Mouse (Mus musculus) CH12.LX (cell line): ENCODE measurements around the gene Zfp385c. TPM values are rescaled to one million over a fixed set of nuclear protein-coding genes. Genes with fewer than 3 reads are reported as not detected.

ENCODE experiments used
- DNase-seq: peaks from one replicate; pipeline ENCODE4 v3.0.0-alpha.2; 2013; ENCODE audit errors: extremely low read depth
- H3K27ac ChIP-seq: 2 replicates; pipeline ENCODE4 v1.5.1; 2012; ENCODE audit warnings: low read depth, mild to moderate bottlenecking, control low read depth, moderate library complexity; ENCODE audit not compliant: insufficient read depth
- H3K27me3 ChIP-seq: replicated peaks from 2 replicates; pipeline ENCODE3; 2012; ENCODE audit warnings: inconsistent platforms
- H3K36me3 ChIP-seq, 2 experiments: replicated peaks in 1 of 2; 2 replicates each; pipeline versions ENCODE3 to v1.6.1; 2012; ENCODE audit warnings: inconsistent platforms in 1 of 2, low read length in 1 of 2, mild to moderate bottlenecking in 1 of 2, mixed read lengths in 1 of 2, moderate library complexity in 1 of 2; ENCODE audit not compliant: control insufficient read depth in 1 of 2, insufficient read depth in 1 of 2
- H3K4me1 ChIP-seq, 2 experiments: 2 replicates each; pipeline ENCODE4 v1.6.1; 2012; ENCODE audit warnings: inconsistent platforms in 1 of 2, moderate library complexity in 1 of 2; ENCODE audit not compliant: insufficient read depth in 2 of 2, control insufficient read depth in 1 of 2
- H3K4me2 ChIP-seq: 2 replicates; pipeline ENCODE4 v1.6.1; 2012; ENCODE audit warnings: low read depth, mild to moderate bottlenecking, control low read depth; ENCODE audit not compliant: poor library complexity, insufficient read depth, severe bottlenecking
- H3K4me3 ChIP-seq, 3 experiments: fragments of 150-350 bp in 1 of 3; sonication (generic) in 1 of 3; replicated peaks in 1 of 3; 2 replicates each; pipeline versions ENCODE3 to v1.5.1; 2011 to 2012; ENCODE audit warnings: low read depth in 2 of 3, low read length in 2 of 3, mild to moderate bottlenecking in 2 of 3, moderate library complexity in 2 of 3, control low read depth in 1 of 3, improper control_type of control experiment in 1 of 3, inconsistent platforms in 1 of 3, mixed read lengths in 1 of 3; ENCODE audit not compliant: poor library complexity in 1 of 3
- H3K79me2 ChIP-seq: replicated peaks from 2 replicates; pipeline ENCODE4 v1.6.1; 2012; ENCODE audit warnings: mild to moderate bottlenecking, moderate library complexity; ENCODE audit not compliant: control insufficient read depth, poor library complexity, insufficient read depth, severe bottlenecking; ENCODE audit errors: extremely low read depth
- H3K9ac ChIP-seq: 2 replicates; pipeline ENCODE4 v1.6.1; 2012; ENCODE audit warnings: low read depth, mild to moderate bottlenecking, control low read depth, moderate library complexity; ENCODE audit not compliant: insufficient read depth
- H3K9me3 ChIP-seq: replicated peaks from 2 replicates; pipeline ENCODE3; 2012; ENCODE audit warnings: low read length, inconsistent platforms, mixed read lengths
- BHLHE40 ChIP-seq: IDR thresholded peaks from 2 replicates; pipeline ENCODE4 v1.6.1; 2011; ENCODE audit warnings: mild to moderate bottlenecking, low read depth, low read length, improper control_type of control experiment
- CHD1 ChIP-seq: IDR thresholded peaks from 2 replicates; pipeline ENCODE4 v1.6.1; 2012; ENCODE audit warnings: low read depth, low read length, improper control_type of control experiment, inconsistent platforms
- E2F4 ChIP-seq: IDR thresholded peaks from 2 replicates; pipeline ENCODE4 v1.6.1; 2011; ENCODE audit warnings: low read depth, low read length, improper control_type of control experiment; ENCODE audit not compliant: insufficient replicate concordance
- ELF1 ChIP-seq: IDR thresholded peaks from 2 replicates; pipeline ENCODE4 v1.6.1; 2014; ENCODE audit warnings: low read depth, mild to moderate bottlenecking, inconsistent platforms, low read length, improper control_type of control experiment
- ETS1 ChIP-seq: conservative IDR thresholded peaks from 2 replicates; pipeline ENCODE4 v1.6.1; 2012; ENCODE audit warnings: low read depth, mild to moderate bottlenecking, inconsistent platforms, low read length, improper control_type of control experiment, moderate library complexity
- GABPA ChIP-seq: IDR thresholded peaks from 2 replicates; pipeline ENCODE4 v1.6.1; 2012; ENCODE audit warnings: low read depth, low read length, improper control_type of control experiment, inconsistent platforms; ENCODE audit not compliant: insufficient replicate concordance
- IRF4 ChIP-seq: IDR thresholded peaks from 2 replicates; pipeline ENCODE4 v1.6.1; 2014; ENCODE audit warnings: low read depth, mild to moderate bottlenecking, inconsistent platforms, low read length, improper control_type of control experiment
- JUN ChIP-seq: IDR thresholded peaks from 2 replicates; pipeline ENCODE4 v1.6.1; 2011; ENCODE audit warnings: low read depth, mild to moderate bottlenecking, low read length, improper control_type of control experiment, moderate library complexity; ENCODE audit not compliant: insufficient read depth
- MEF2A ChIP-seq: IDR thresholded peaks from 2 replicates; pipeline ENCODE4 v1.6.1; 2014; ENCODE audit warnings: low read depth, mild to moderate bottlenecking, inconsistent platforms, low read length, improper control_type of control experiment, borderline replicate concordance
- POLR2A ChIP-seq: IDR thresholded peaks from 2 replicates; pipeline ENCODE4 v1.6.1; 2011; ENCODE audit warnings: low read depth, mild to moderate bottlenecking, improper control_type of control experiment, low read length
- POLR2AphosphoS2 ChIP-seq: IDR thresholded peaks from 2 replicates; pipeline ENCODE4 v1.6.1; 2011; ENCODE audit warnings: low read depth, low read length, improper control_type of control experiment
- RAD21 ChIP-seq: IDR thresholded peaks from 2 replicates; pipeline ENCODE4 v1.6.1; 2011; ENCODE audit warnings: low read depth, mild to moderate bottlenecking, low read length, improper control_type of control experiment, moderate library complexity
- TBP ChIP-seq: conservative IDR thresholded peaks from 2 replicates; pipeline ENCODE4 v1.6.1; 2011; ENCODE audit warnings: low read depth, low read length, improper control_type of control experiment
- TCF12 ChIP-seq: IDR thresholded peaks from 2 replicates; pipeline ENCODE4 v1.6.1; 2014; ENCODE audit warnings: low read depth, mild to moderate bottlenecking, inconsistent platforms, low read length, improper control_type of control experiment
- USF1 ChIP-seq: IDR thresholded peaks from 2 replicates; pipeline ENCODE4 v1.6.1; 2014; ENCODE audit warnings: low read depth, mild to moderate bottlenecking, inconsistent platforms, low read length, improper control_type of control experiment
- ZKSCAN1 ChIP-seq: IDR thresholded peaks from 2 replicates; pipeline ENCODE4 v1.6.1; 2012; ENCODE audit warnings: low read depth, inconsistent platforms, low read length, improper control_type of control experiment, borderline replicate concordance
- ZMIZ1 ChIP-seq: IDR thresholded peaks from 2 replicates; pipeline ENCODE4 v1.6.1; 2012; ENCODE audit warnings: low read depth, mild to moderate bottlenecking, inconsistent platforms, low read length, improper control_type of control experiment
- dilution Hi-C: fragments of 300-500 bp; cut with MboI; formaldehyde crosslinking; loops from 2 replicates; pipeline ENCODE4 v1.14.3; 2020; ENCODE audit warnings: low sequenced_read_pairs; ENCODE audit not compliant: extremely low pct_unique_long_range_greater_than_20kb, extremely low pct_ligation_motif_present
- in situ Hi-C: fragments of 300-500 bp; cut with MboI; formaldehyde crosslinking; loops from 3 replicates; pipeline ENCODE4 v1.14.3; 2019; ENCODE audit warnings: low sequenced_read_pairs, low pct_ligation_motif_present, low pct_unique_long_range_greater_than_20kb, mixed read lengths
- polyA plus RNA-seq: library from polyadenylated mRNA; unstranded; fragments of >175 nt; gene quantifications from 2 replicates; pipeline ENCODE4 v1.2.1, GENCODE M21; 2012; ENCODE audit warnings: low read depth; ENCODE audit not compliant: insufficient read length
- total RNA-seq, 2 experiments: library from RNA; depleted of rRNA; stranded (reverse); fragments of 300-350 nt in 1 of 2; fragments of >200 nt in 1 of 2; gene quantifications; 2 replicates each; pipeline ENCODE4 v1.2.3; 2012 to 2014

Gene Zfp385c
- total and polyA plus RNA-seq, 3 experiments: 0.08 to 0.14 TPM; not detected in 1

GRCm38 (mm10) chr11:100625754-100626700 lies 66.2 kb downstream of the Zfp385c start:
- Histone ChIP-seq H3K9me3 (no peaks in the 10 kb centered on the region), H3K27ac (peak overlapping the region; percentile 88), H3K79me2 (peaks cover 2% of the 10 kb centered on the region; the same call in 1 of the 2 replicates), H3K9ac (peak overlapping the region; percentile 17; the same call in 1 of the 2 replicates), H3K27me3 (peaks cover 4% of the 10 kb centered on the region), H3K4me3 (peak overlapping the region; percentile 1 to 36 (median 4)), H3K4me2 (peak overlapping the region; percentile 60; the same call in 1 of the 2 replicates), H3K4me1 (peaks cover 30 to 76% of the 10 kb centered on the region in 2 experiments)
- in situ Hi-C loops (loop anchor here (5.0 kb wide), 1 partner anchor 71 kb away; no protein-coding TSS in a partner anchor), dilution Hi-C loops (no loop called here)
- TF ChIP-seq MEF2A (no peak), BHLHE40 (no peak), RAD21 (no peak), ELF1 (no peak), TCF12 (no peak), GABPA (no peak), JUN (no peak), ZKSCAN1 (no peak), ETS1 (no peak), USF1 (no peak), IRF4 (no peak), CHD1 (no peak), E2F4 (no peak), TBP (no peak)
- TF ChIP-seq, all 38 proteins: peak for 0
- no peak for DNase-seq
- peaks cover 22 to 40% of the 10 kb centered on the region in 2 experiments for H3K36me3 ChIP-seq

DNA sequence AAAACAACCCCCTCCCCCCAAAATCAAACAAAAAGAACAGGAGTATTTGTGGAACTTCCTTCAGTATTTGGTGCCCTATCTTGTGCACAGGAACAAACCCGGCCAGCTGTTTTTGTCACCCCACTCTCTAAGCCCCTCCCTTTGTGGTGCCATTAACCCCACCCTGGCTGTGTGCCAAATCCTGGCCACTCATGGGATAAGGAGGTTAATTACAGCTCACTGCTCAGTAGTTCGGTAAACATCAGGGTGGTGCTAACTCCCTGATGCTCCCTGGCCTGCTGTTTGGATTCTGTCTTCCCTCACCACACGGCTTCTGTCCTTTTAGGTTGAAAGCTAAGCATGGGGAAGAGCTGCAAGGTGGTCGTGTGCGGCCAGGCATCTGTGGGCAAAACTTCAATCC lies 68.4 kb downstream of the Zfp385c start:
- peak overlapping the region; percentile 79 for H3K4me2 ChIP-seq
- H3K4me3 ChIP-seq: peak overlapping the region; percentile 21 to 94 (median 75)
- peaks cover 7% of the 10 kb centered on the region for H3K79me2 ChIP-seq
- peak overlapping the region; percentile 98 for H3K9ac ChIP-seq
- dilution Hi-C loops: no loop called here
- in situ Hi-C loops: loop anchor here (5.0 kb wide), 1 partner anchor 52 kb away; the partner anchor contains the start of gene Cnp
- peak; percentile 76 for DNase-seq
- H3K36me3 ChIP-seq: peaks cover 22 to 40% of the 10 kb centered on the region in 2 experiments
- TF ChIP-seq CHD1 (no peak), ZMIZ1 (no peak), TCF12 (no peak), POLR2AphosphoS2 (no peak), POLR2A (no peak; the same call in 1 of the 2 replicates)
- peaks cover 30 to 78% of the 10 kb centered on the region in 2 experiments for H3K4me1 ChIP-seq
- H3K27me3 ChIP-seq: no peaks in the 10 kb centered on the region
- H3K9me3 ChIP-seq: no peaks in the 10 kb centered on the region
- peak overlapping the region; percentile 12 for H3K27ac ChIP-seq
